Mouse (Mus musculus) brain, embryonic 14.5 days (tissue): ENCODE results near the gene Arv1.

Experiments
- CTCF ChIP-seq: fragments of 200-500 bp; IDR thresholded peaks from 2 replicates; pipeline ENCODE4 v1.5.1; 2012; ENCODE audit warnings: inconsistent platforms, mild to moderate bottlenecking, moderate library complexity, borderline replicate concordance; ENCODE audit not compliant: insufficient read depth, insufficient read length; ENCODE audit errors: extremely low read depth
- POLR2A ChIP-seq: fragments of 200-500 bp; IDR thresholded peaks from 2 replicates; pipeline ENCODE4 v1.6.1; 2012; ENCODE audit warnings: mild to moderate bottlenecking, inconsistent platforms, borderline replicate concordance; ENCODE audit not compliant: poor library complexity, insufficient read depth, insufficient read length, severe bottlenecking; ENCODE audit errors: extremely low read depth

- no peak for TF ChIP-seq POLR2A
- TF ChIP-seq CTCF, result no peak
Measured at GRCm38 (mm10) chr8:124695424-124696100, 26.4 kb upstream of the Arv1 start.
